Mouse (Mus musculus): ENCODE data around the gene Gm10799. TPM values are rescaled to one million over a fixed set of nuclear protein-coding genes. Genes with fewer than 3 reads are reported as not detected.
"Not testable (repeated sequence)": the region's sequence is repeated elsewhere in the genome, so short reads cannot be mapped to it uniquely, and the experiment has no call there.

Gene Gm10799
- polyA plus RNA-seq, 2 experiments, result not detected

- Histone ChIP-seq H3K4me2 (ENCODE audit: low read depth) (no peak overlapping the region), H3K9ac (replicated peaks) (no peak overlapping the region), H3K9me3 (ENCODE audit: control insufficient read depth, low read length) (no peaks in the 10 kb centered on the region), H3K4me1 (replicated peaks; ENCODE audit: control insufficient read depth in 2 of 2, insufficient read depth in 2 of 2, low read length in 1 of 2) (peaks cover 9 to 24% of the 10 kb centered on the region in 2 experiments), H3K27me3 (ENCODE audit: control insufficient read depth, insufficient read depth, low read length) (no peaks in the 10 kb centered on the region), H3K36me3 (replicated peaks; ENCODE audit: control insufficient read depth, insufficient read depth, low read depth) (peaks cover 24% of the 10 kb centered on the region), H3K27ac (no peak overlapping the region), H3K4me3 (ENCODE audit: insufficient read depth in 1 of 2, low read depth in 2 of 2, low read length in 2 of 2) (no peak overlapping the region)
- DNase-seq (ENCODE audit: low read depth in 3 of 3, low spot score in 3 of 3) (no peak), ATAC-seq (ENCODE audit: insufficient read depth) (no peak)
- WGBS (ENCODE audit: insufficient replicate concordance), result 69% methylated on average over 4 of the region's 4 CpGs
- no peak for TF ChIP-seq EP300 (IDR thresholded peaks at IDR 0.05; ENCODE audit: low read depth)
- TF ChIP-seq CTCF (IDR thresholded peaks at IDR 0.05; ENCODE audit: low read depth), result no peak
Measured at GRCm38 (mm10) chr2:104110031-104110430, 41.7 kb upstream of the Gm10799 start.

- Histone ChIP-seq H3K4me1 (replicated peaks; ENCODE audit: control insufficient read depth in 2 of 2, insufficient read depth in 2 of 2, low read length in 1 of 2) (peaks cover 9 to 27% of the 10 kb centered on the region in 2 experiments), H3K4me3 (ENCODE audit: insufficient read depth in 1 of 2, low read depth in 2 of 2, low read length in 2 of 2) (no peak overlapping the region), H3K4me2 (ENCODE audit: low read depth) (no peak overlapping the region), H3K9me3 (ENCODE audit: control insufficient read depth, low read length) (no peaks in the 10 kb centered on the region), H3K9ac (replicated peaks) (no peak overlapping the region), H3K27me3 (ENCODE audit: control insufficient read depth, insufficient read depth, low read length) (no peaks in the 10 kb centered on the region), H3K27ac (no peak overlapping the region), H3K36me3 (replicated peaks; ENCODE audit: control insufficient read depth, insufficient read depth, low read depth) (peaks cover 25% of the 10 kb centered on the region)
- DNase-seq (ENCODE audit: low read depth in 3 of 3, low spot score in 3 of 3) (no peak), ATAC-seq (ENCODE audit: insufficient read depth) (peak; percentile 12; the same call in 1 of the 2 replicates)
- no peak for TF ChIP-seq EP300 (IDR thresholded peaks at IDR 0.05; ENCODE audit: low read depth)
- TF ChIP-seq CTCF (IDR thresholded peaks at IDR 0.05; ENCODE audit: low read depth), result no peak
- 17% methylated on average over 2 of the region's 2 CpGs for WGBS (ENCODE audit: insufficient replicate concordance)
Measured at GRCm38 (mm10) chr2:104109528-104109927, 41.2 kb upstream of the Gm10799 start.

GRCm38 (mm10) chr2:104109021-104109420 lies 40.7 kb upstream of the Gm10799 start:
- Histone ChIP-seq H3K4me1 (replicated peaks; ENCODE audit: control insufficient read depth in 2 of 2, insufficient read depth in 2 of 2, low read length in 1 of 2) (peaks cover 9 to 27% of the 10 kb centered on the region in 2 experiments), H3K36me3 (replicated peaks; ENCODE audit: control insufficient read depth, insufficient read depth, low read depth) (peaks cover 23% of the 10 kb centered on the region)
- not testable (repeated sequence) for ATAC-seq (ENCODE audit: insufficient read depth); DNase-seq (ENCODE audit: low read depth in 3 of 3, low spot score in 3 of 3); H3K4me3 ChIP-seq (ENCODE audit: insufficient read depth in 1 of 2, low read depth in 2 of 2, low read length in 2 of 2); H3K27ac ChIP-seq; H3K9ac ChIP-seq (replicated peaks); H3K4me2 ChIP-seq (ENCODE audit: low read depth); H3K9me3 ChIP-seq (ENCODE audit: control insufficient read depth, low read length); H3K27me3 ChIP-seq (ENCODE audit: control insufficient read depth, insufficient read depth, low read length)
- 92% methylated on average over 2 of the region's 2 CpGs for WGBS (ENCODE audit: insufficient replicate concordance)

GRCm38 (mm10) chr2:104104800-104105199 lies 36.5 kb upstream of the Gm10799 start:
- TF ChIP-seq EP300 (IDR thresholded peaks at IDR 0.05; ENCODE audit: low read depth) (no peak), CTCF (IDR thresholded peaks at IDR 0.05; ENCODE audit: low read depth) (no peak)
- H3K27me3 ChIP-seq (ENCODE audit: control insufficient read depth, insufficient read depth, low read length), result no peaks in the 10 kb centered on the region
- no peak overlapping the region for H3K27ac ChIP-seq
- ATAC-seq (ENCODE audit: insufficient read depth) (no peak), DNase-seq (ENCODE audit: low read depth in 3 of 3, low spot score in 3 of 3) (no peak)
- 75% methylated on average over 6 of the region's 6 CpGs for WGBS (ENCODE audit: insufficient replicate concordance)
- H3K9ac ChIP-seq (replicated peaks), result no peak overlapping the region
- H3K36me3 ChIP-seq (replicated peaks; ENCODE audit: control insufficient read depth, insufficient read depth, low read depth), result peaks cover 23% of the 10 kb centered on the region
- no peak overlapping the region for H3K4me2 ChIP-seq (ENCODE audit: low read depth)
- H3K4me1 ChIP-seq (replicated peaks; ENCODE audit: control insufficient read depth in 2 of 2, insufficient read depth in 2 of 2, low read length in 1 of 2), result peaks cover 19 to 32% of the 10 kb centered on the region in 2 experiments
- no peak overlapping the region for H3K4me3 ChIP-seq (ENCODE audit: insufficient read depth in 1 of 2, low read depth in 2 of 2, low read length in 2 of 2)
- H3K9me3 ChIP-seq (ENCODE audit: control insufficient read depth, low read length), result no peaks in the 10 kb centered on the region

- Histone ChIP-seq H3K9me3 (ENCODE audit: control insufficient read depth, low read length) (no peaks in the 10 kb centered on the region), H3K27ac (peak overlapping the region; percentile 91), H3K27me3 (ENCODE audit: control insufficient read depth, insufficient read depth, low read length) (no peaks in the 10 kb centered on the region), H3K4me3 (ENCODE audit: insufficient read depth in 1 of 2, low read depth in 2 of 2, low read length in 2 of 2) (peak overlapping the region; percentile 14 to 26; a peak in 3 of 4 replicates), H3K4me1 (replicated peaks; ENCODE audit: control insufficient read depth in 2 of 2, insufficient read depth in 2 of 2, low read length in 1 of 2) (peaks cover 33 to 52% of the 10 kb centered on the region in 2 experiments), H3K36me3 (replicated peaks; ENCODE audit: control insufficient read depth, insufficient read depth, low read depth) (peaks cover 11% of the 10 kb centered on the region), H3K9ac (replicated peaks) (peak overlapping the region; percentile 53), H3K4me2 (ENCODE audit: low read depth) (peak overlapping the region; percentile 78)
- ATAC-seq (ENCODE audit: insufficient read depth) (no peak), DNase-seq (ENCODE audit: low read depth in 3 of 3, low spot score in 3 of 3) (no peak)
- WGBS (ENCODE audit: insufficient replicate concordance), result 26% methylated on average over 1 of the region's 1 CpGs
- peak; percentile 41 for TF ChIP-seq EP300 (IDR thresholded peaks at IDR 0.05; ENCODE audit: low read depth)
- no peak for TF ChIP-seq CTCF (IDR thresholded peaks at IDR 0.05; ENCODE audit: low read depth)
Measured at GRCm38 (mm10) chr2:104099946-104100345, 31.6 kb upstream of the Gm10799 start.

Measured in liver, embryonic 14.5 days (tissue).